Mouse (Mus musculus): Measurements from ENCODE around the gene Nalcn. TPM values are rescaled to one million over a fixed set of nuclear protein-coding genes. Genes with fewer than 3 reads are reported as not detected.

Nalcn gene
- total RNA-seq, 2 experiments from 2014 or later: 0.10 to 0.18 TPM

DNA sequence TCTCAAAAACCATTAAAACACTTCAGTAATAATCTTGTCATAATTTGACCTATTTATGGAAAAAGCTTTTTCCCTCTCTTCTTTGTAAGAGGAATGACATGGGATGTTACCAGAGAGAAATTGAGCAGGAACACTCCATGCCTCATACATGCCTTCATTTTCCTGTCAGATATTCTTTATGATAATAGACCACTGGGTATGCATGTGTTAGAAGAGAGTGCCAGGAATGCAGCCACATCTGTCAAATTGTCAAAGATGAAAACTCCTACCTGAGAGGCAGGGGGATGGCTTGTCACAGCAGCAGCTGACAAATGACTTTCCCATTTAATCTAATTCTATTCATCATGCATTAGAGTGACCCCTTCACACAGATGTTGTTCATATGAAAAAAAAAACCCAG, 131.4 kb downstream of the Nalcn start:
- no peak for DNase-seq

DNA sequence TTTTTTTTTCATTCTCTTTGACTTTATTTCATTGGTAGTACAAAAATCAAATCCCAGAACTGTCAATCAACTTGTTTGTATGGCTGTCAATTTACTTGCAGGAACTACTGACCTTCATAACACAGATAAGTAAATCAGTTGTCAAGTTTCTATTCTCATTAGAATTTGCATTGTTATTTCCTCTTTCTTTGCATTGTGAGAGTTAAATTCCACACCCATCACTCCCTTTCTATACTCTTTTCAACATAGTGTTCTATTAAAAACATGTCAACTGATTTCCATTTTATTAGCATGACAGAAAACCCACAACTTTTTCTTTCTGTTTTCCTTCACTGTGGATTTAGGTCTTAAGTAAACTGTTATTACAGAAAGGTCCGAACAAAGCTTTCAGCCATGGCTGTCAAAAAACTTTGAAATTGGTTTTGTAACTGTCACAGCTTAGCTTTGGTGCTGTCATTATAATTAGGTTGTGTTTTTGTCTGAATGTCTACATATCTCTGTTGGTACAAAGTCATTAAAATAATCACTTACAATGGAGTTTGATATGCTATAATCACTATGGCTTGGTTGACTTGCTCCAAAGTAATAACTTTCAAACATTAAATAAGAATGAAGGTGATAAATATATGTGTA, 138.3 kb downstream of the Nalcn start:
- no peak for DNase-seq

DNA sequence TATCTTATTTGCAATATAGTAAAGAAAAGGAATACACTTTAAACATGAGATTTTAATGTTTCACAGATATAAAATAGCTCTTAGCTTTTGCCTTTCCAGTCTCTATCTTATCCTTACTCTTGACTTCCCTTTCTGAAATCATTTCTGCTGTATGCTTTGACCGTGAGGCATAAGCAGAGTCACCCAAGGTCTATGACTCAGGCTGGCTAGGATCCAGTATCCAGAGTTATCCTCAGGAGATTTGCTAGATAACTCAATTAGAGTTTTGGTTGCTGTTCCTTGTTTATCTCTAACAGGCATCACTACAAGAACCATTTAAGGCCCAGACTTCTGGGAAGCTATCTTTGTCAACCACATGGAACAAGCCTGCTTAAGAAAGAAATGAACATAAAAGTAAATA, 164.9 kb downstream of the Nalcn start:
- DNase-seq: no peak

DNA sequence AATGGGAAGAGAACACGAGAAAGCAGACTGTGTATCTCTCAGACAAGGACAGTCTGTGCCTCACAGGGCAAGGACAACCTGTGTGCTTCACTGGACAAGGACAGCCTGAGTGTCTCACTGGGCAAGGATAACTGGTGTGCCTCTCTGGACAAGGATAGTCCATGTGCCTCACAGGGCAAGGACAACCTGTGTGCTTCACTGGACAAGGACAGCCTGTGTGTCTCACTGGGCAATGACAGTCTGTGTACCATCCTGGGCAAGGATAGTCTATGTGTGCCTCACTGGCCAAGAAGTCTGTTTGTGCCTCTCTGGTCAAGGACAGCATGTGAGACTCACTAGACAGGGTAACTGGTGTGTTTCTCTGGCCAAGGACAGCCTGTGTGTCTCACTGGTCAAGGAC, 180.9 kb downstream of the Nalcn start:
- no peak for DNase-seq

DNA sequence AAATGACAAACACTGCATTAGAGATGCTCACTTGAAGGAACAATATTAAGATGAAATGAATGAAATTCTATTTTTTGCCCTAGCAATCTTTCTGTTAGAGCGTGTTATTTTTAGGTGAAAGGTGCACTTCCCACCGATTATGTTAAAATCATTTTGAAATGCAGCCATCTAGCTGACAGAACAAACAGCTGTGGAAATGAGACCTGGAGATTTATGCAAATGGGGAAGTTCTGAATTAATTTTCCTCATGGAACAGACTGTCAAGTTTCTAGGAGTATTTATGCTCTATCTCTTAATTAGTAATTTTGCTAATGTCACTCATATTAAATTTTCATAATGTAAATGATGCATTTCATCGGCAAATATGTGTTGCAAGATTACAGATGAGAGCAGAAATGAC, 191.4 kb downstream of the Nalcn start:
- no peak for DNase-seq

DNA sequence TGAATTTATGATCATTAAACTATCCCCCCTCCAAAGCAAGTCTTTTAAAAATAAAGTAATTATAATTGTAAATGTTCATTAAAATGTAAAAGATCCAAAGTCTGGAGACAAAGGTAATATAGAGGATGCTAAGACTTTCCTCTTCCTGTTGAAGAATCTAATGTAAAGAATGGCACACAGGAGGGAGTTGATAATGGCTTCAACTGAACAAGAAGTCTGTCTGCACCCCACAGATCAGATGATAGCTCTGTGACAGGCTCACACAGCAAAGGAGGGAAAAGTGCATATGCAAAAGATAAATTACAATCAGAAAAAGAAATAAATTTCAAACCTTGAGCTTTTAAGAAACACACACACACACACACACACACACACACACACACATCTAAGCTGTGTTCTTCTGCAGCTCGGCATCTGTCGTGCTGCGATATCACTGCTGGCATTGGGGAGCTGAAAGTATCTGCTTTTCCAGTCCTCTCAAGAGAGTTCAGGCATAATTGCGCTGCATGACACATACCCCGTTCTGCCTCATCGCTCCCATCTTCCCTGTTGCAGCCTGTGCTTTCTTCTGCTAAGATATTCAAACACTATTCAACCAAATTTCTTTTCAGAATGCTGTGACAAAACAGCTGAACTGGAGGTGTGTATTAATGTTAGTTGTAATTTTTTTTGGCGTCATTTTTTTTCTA, 250.6 kb downstream of the Nalcn start:
- no peak for DNase-seq

DNA sequence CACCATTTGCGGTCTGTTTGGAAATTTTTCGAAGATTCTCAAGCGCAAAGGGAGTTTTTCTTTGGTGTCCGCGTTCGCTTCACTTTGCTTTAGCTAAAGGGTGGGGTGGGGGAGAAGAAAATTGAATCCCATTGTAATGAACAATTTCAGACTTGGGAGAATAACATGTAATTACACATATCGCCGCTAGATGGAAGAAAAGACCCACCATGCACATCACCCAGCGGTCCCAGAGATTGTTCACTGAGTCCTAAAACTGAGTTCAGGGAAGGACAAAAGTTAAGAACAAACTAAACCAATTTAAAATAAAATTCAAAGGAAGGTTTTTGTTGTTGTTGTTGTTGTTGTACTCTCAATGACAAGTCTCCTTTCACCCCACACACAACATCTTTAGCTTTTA, 255.4 kb downstream of the Nalcn start:
- no peak for DNase-seq

DNA sequence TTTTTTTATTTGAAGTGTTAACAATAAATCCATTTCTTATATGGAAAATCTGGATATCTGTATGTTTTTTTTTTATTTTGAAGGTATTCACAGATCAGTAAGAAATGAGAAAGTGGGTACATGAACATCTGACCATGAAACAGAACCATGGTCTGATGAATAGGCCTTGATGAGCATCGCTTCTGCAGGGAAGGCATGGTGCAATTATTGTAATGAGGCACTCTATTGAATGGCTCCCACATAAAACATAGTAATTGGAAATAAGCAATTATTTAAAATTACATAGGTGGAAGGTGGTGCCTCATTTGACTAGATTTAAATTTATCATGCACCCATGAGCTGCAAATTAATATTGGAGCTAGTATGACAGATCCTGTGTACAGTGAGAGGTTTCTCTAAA, 267.3 kb downstream of the Nalcn start:
- no peak for DNase-seq

DNA sequence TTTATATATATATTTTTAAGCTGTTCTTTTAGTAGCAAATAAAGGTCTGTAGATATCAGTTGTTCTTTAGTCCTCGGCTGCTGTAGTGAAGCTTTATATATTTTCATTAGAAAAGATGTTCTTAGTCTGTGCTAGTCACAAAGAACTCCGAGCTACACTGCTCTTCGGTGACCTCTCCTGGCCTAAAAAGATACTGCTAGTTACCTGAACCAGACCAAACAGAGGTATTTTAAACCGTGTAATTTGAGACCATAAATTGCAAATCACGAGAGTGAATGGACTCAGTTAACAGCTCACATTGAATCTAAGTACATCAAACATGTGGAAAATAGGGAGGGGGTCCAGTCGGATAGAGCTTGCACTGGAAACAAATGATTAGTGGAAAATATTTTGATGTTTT, 274.0 kb downstream of the Nalcn start:
- peak; percentile 26 for DNase-seq

DNA sequence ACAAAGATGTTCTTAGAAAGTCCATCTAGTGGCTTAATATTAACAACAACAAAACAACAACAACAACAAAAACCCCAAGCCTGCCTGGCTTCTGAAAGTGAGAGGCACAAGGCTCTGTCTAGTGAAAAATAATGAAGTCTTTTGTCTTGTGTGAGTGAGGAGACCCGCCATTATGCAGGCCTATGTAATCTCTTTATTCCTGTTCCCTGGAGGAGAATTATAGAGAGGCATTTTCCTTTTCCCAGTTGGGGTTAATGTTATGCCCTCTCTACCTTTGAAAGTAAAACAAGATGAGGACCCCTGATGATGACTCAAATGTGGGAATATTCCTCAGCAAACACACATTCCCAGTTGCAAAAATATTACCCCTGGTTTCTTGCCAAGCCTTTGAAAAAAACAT, 295.1 kb downstream of the Nalcn start:
- no peak for DNase-seq

DNA sequence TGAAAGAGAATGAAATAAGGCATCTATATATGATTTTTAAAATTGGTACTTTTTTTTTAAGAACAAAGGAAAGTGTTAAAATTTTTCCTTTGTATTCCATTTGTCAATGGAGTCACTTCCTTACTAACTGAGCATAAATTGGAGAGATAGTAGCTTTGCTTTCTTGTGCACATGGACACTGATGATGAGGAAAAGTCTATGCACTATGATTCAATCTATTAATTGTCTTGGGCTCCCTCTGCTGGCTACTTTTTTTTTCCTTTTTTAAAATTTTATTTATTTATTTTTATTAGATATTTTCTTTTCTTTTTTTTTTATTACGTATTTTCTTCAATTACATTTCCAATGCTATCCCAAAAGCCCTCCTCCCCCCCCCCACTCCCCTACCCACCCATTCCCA, 312.6 kb downstream of the Nalcn start:
- DNase-seq: no peak

DNA sequence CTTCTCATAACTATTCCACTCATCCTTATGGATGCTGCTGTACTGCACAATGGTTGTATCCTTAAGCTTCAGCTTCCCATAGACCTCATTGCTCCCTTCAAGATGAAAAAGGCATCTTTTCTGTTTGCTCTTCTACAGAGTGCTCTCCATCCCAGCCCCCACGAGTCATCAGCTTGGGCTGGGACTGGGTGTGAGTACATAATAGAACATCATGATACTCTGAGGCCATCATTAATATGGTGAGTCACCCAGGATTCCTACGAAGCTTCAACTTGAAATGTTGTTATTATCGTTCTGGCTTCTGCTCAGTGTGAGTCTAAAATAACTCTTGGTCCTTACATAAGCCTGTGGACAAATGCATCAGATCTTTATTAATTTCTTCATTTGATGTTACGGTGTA, 314.6 kb downstream of the Nalcn start:
- no peak for DNase-seq

DNA sequence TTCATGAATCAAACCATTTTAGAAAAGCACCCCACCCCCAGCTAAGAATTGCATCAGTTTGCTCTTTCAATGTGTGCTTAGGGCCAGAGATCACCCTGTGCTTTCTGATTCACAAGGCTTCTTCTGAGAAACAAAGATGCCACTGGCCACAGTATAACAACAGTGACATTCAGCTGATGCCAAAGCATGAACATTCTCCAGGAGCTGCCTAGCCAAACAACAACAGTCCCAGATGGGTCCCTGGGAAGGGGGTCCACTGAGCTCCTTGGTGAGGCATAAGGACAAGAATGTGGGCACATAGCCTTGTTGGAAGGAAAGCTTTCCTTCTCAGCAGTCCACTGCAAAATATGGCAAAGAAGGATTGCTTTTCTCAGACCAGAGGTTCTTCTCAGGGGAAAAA, 330.9 kb downstream of the Nalcn start:
- DNase-seq: no peak

DNA sequence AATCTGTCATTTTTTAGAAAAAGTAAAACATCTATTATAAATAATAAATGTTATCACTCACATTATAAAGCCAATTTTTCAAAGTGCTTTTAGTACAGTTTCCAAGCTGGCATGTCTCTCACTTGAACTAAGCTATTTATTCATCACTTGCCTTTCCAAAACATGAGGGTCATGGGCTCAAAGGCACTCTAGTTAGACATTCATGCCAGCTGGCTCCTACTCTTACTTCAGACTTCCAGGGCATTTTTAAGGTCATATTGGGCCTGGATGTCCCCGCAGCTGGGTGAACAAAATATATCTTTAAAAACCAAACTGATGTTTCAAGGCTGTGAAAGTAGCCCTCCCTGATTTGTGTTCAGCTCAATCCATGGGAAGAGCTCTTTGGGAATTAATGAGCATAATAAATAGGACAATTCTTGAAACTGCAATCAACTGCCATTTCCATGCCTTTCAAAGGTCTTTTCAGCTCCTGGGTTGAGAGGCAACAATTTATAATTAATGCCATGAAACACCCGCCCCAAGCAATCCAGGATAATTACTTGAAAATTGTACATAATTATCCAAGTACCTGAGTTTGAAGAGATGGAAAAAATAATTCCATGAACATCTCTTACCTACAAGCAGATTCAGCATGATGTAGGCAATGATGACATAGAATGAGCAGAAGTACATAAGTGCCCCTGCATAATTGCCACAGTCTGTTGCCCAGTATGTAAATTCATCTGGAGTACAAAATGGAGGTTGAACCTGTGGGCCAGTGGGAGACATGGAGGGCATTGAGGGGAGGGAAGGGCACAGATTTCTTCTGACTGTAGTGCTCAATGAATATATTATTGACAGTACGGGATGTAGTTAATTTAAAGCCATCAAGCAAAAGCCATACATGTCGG, 335.6 kb downstream of the Nalcn start:
- no peak for DNase-seq

DNA sequence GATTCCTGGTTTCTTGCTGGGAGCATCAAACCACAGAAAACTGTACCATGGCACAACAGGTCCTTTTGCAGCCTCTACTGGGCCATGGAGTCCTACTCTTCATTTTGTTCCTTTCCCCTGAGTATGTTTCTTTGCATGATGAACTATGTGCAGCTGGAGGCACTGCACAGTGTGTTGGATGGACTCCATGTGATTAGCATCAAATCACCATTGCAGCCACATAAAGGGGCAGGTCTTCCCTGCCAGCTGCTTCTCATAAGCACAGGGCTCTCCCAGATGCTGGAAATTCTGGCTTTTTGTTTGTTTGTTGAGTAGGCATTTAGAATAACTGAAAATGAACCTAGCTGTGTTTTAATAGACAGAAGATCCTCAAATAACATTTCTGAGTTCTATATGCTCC, 344.8 kb downstream of the Nalcn start:
- DNase-seq: no peak

DNA sequence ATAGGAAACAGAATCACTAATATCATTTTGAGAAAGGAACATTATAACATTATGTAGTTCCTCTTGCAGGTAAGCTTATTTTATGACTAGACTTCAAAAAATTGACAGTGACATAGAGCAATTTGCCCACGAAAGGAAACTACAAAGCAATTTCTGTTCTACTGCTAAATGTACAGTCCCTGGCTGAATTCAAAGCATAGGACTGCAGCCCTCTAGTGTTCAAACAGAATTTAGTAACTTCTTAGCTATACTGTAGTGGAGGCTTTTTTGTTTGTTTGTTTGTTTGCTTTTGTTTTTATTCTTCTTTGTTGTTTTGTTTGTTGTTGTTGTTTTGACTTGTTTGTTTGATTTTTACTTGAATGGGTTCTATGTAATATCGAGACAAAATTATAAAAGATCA, 354.8 kb downstream of the Nalcn start:
- DNase-seq: no peak

DNA sequence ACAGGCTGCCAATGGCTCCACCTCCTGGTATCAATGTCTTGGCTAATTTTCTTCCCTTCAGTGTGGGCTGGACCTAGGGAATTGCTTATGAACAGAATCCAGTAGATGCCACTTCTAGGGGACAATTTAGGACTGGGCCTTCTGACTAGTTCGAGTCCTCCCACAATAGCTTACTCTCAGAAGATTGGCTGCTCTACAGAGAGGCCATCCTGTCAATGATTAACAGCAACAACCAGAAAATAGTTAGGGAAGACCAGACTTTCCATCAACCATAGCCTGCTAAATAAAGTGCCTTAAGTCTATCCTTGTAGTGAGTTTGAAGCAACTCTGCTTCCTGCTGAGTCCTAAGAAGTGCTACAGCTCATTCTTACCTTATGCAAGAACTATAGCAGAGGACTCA, 386.2 kb downstream of the Nalcn start:
- DNase-seq: no peak

DNA sequence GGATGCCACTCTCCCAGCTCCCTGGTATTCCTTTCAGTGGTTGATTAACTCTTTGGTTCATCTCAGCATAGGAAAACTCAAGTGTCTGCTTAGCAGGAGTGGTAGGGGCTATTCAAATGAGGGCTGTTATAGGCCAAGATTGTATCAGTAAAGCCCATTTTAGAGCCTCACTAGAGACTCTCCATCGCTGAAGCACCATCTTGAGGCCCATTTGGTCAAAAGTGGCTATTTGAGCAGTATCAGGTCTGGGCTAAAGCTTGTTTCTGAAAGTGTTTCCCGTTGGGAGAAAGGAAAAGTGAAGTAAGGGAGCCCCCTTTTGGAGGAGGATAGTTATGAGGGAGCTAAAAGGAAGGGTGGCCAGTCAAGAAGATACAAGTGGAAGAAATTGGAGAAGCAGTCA, 387.0 kb downstream of the Nalcn start:
- peak; percentile 22 for DNase-seq

DNA sequence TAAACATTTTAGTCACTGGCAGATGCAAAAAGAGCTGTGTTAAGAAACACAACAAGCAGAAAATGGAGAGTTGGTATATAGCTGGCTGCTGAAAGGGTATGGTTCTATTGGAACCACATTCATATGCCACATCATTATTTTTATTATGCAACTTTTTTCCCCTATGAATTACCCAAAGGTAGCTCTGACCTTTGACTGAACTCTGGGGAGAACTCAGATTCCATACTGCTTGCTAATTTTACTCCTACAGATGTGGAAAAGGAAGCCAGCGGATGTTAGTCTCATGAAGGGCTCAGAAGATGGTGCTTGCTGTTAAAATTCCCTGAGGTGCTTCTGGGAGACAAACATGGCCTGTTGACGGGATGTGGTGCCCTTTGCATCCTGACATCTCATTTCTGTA, 389.9 kb downstream of the Nalcn start:
- DNase-seq: no peak

DNA sequence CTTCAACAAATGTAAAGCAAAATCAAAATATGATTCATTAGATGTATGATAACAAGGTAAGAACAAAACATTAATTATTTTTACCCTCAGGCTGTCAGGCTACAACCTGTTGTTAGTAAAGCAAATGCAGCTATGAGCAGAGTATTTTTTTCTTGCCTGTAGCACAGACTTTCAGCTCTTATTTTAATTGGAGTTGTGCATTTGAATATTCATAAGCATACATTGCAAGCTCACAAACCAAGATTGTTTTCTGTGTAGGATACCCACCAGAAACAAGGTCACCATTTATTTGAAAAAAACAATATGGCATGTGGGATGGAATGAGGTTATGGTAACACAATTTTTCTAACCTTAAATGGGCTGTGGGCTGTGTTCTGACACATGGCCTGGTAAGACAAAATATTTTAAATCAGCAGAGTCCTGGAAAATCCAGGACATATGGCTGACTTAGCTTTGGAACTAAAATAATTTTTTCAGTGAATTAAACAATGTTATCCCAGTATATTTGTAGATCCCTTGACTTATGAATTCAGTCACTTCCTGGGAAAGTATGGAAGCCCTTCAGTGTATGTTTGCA, 394.2 kb downstream of the Nalcn start:
- DNase-seq: no peak
